Mouse (Mus musculus): ENCODE results near the gene Smim14. TPM values are rescaled to one million over a fixed set of nuclear protein-coding genes. Genes with fewer than 3 reads are reported as not detected.
"Not testable (repeated sequence)": the region's sequence is repeated elsewhere in the genome, so short reads cannot be mapped to it uniquely, and the experiment has no call there.

Smim14 gene
- polyA plus RNA-seq, 1 experiment from 2014 or later: 69.3 TPM

DNA sequence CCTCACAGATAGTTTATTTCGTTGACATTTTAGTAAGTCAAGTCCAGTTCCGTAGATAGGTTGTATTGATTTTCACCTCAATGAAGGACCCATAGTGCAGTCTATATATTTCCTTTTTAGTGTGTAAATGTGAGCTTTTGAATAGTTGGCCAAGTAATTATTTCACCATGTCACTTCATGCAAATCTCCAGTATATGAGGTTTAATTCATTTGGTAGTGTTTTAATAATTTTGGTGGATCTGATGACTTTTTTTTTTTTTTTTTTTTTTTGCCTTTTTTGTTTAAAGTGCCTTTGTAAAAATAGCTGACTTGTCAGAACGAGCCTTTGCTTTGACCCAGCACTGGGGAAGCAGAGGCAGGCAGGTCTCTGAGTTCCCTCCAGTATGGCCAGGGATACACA, 2.8 kb upstream of the Smim14 start:
- Histone ChIP-seq H3K4me1 (peaks cover 19% of the 10 kb centered on the region), H3K27ac (replicated peaks) (no peak overlapping the region), H3K9me3 (no peaks in the 10 kb centered on the region), H3K4me3 (peak overlapping the region; percentile 95; the same call in 1 of the 2 replicates), H3K36me3 (replicated peaks) (peaks cover 27% of the 10 kb centered on the region; the same call in 1 of the 2 replicates), H3K27me3 (replicated peaks; ENCODE audit: low read depth, poor library complexity, severe bottlenecking) (no peaks in the 10 kb centered on the region)
- DNase-seq (ENCODE audit: low spot score): no peak
- WGBS: 96% methylated on average over 3 of the region's 3 CpGs

GRCm38 (mm10) chr5:65538829-65539228, 1.8 kb upstream of the Smim14 start:
- Histone ChIP-seq H3K27ac (replicated peaks) (no peak overlapping the region), H3K4me1 (peaks cover 19% of the 10 kb centered on the region), H3K36me3 (replicated peaks) (peaks cover 27% of the 10 kb centered on the region; the same call in 1 of the 2 replicates), H3K4me3 (peak overlapping the region; percentile 95), H3K9me3 (no peaks in the 10 kb centered on the region), H3K27me3 (replicated peaks; ENCODE audit: low read depth, poor library complexity, severe bottlenecking) (no peaks in the 10 kb centered on the region)
- 54% methylated on average over 4 of the region's 4 CpGs for WGBS
- no peak for DNase-seq (ENCODE audit: low spot score)

- Histone ChIP-seq H3K4me3 (peak overlapping the region; percentile 95), H3K9me3 (no peaks in the 10 kb centered on the region), H3K36me3 (replicated peaks) (peaks cover 27% of the 10 kb centered on the region; the same call in 1 of the 2 replicates), H3K27ac (replicated peaks) (peak overlapping the region; percentile 98), H3K27me3 (replicated peaks; ENCODE audit: low read depth, poor library complexity, severe bottlenecking) (no peaks in the 10 kb centered on the region), H3K4me1 (peaks cover 19% of the 10 kb centered on the region)
- 4% methylated on average over 4 of the region's 4 CpGs for WGBS
- DNase-seq (ENCODE audit: low spot score): no peak
Observed at GRCm38 (mm10) chr5:65538121-65538520, 1.1 kb upstream of the Smim14 start.

- peak overlapping the region; percentile 95 for H3K4me3 ChIP-seq
- H3K36me3 ChIP-seq (replicated peaks): peaks cover 27% of the 10 kb centered on the region; the same call in 1 of the 2 replicates
- peak overlapping the region; percentile 98 for H3K27ac ChIP-seq (replicated peaks)
- peak; percentile 87 for DNase-seq (ENCODE audit: low spot score)
- peaks cover 19% of the 10 kb centered on the region for H3K4me1 ChIP-seq
- H3K9me3 ChIP-seq: no peaks in the 10 kb centered on the region
- WGBS: under 1% methylated on average over 56 of the region's 59 CpGs
- no peaks in the 10 kb centered on the region for H3K27me3 ChIP-seq (replicated peaks; ENCODE audit: low read depth, poor library complexity, severe bottlenecking)
Observed at GRCm38 (mm10) chr5:65537420-65538071, 562 bp upstream of the Smim14 start.

DNA sequence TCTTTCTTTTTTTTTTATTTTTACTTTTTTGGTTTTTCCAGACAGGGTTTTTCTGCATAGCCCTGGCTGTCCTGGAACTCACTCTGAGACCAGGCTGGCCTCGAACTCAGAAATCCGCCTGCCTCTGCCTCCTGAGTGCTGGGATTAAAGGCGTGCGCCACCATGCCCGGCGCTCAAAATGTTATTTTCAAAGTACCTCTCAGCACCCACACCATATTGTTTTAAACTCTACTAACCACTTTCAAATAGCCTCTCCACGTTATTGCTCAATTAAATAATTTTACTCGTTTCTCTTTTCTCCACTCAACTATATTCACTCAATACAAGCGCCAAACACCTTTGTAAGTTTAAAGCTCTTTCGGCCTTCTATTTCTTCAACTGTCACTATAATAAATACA, 917 bp downstream of the Smim14 start:
- WGBS: 85% methylated on average over 10 of the region's 10 CpGs
- H3K27me3 ChIP-seq (replicated peaks; ENCODE audit: low read depth, poor library complexity, severe bottlenecking); DNase-seq (ENCODE audit: low spot score); H3K9me3 ChIP-seq: not testable (repeated sequence)
- peaks cover 19% of the 10 kb centered on the region for H3K4me1 ChIP-seq
- H3K27ac ChIP-seq (replicated peaks): peak overlapping the region; percentile 98
- peaks cover 13% of the 10 kb centered on the region; the same call in 1 of the 2 replicates for H3K36me3 ChIP-seq (replicated peaks)
- H3K4me3 ChIP-seq: peak overlapping the region; percentile 95

DNA sequence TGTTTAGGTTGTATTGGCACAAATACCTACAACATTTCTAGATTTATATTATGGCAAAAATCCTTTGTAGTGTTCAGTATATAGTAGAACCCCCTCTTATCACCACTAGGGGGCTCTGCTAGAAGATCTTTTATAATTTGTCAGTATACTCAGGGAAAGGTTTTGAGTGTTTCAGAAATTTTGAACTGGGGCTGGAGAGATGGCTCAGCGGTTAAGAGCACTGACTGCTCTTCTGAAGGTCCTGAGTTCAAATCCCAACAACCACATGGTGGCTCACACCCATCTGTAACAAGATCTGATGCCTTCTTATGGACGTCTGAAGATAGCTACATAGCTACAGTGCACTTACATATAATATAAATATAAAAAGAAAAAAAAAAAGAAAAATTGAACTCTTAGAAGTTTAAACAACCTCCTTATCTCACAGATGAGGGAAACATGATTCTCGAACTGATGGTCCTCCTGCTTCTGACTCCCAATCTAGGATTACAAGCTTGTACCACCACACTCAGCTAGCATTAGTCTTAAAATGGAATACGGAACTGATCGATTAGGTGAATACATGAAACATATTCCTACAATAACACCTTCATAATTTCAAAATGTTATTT, 1.4 kb downstream of the Smim14 start:
- peaks cover 11% of the 10 kb centered on the region; the same call in 1 of the 2 replicates for H3K36me3 ChIP-seq (replicated peaks)
- peaks cover 19% of the 10 kb centered on the region for H3K4me1 ChIP-seq
- H3K27ac ChIP-seq (replicated peaks): no peak overlapping the region
- no peaks in the 10 kb centered on the region for H3K27me3 ChIP-seq (replicated peaks; ENCODE audit: low read depth, poor library complexity, severe bottlenecking)
- DNase-seq (ENCODE audit: low spot score): no peak
- H3K9me3 ChIP-seq: no peaks in the 10 kb centered on the region
- WGBS: 77% methylated on average over 5 of the region's 5 CpGs
- H3K4me3 ChIP-seq: no peak overlapping the region

DNA sequence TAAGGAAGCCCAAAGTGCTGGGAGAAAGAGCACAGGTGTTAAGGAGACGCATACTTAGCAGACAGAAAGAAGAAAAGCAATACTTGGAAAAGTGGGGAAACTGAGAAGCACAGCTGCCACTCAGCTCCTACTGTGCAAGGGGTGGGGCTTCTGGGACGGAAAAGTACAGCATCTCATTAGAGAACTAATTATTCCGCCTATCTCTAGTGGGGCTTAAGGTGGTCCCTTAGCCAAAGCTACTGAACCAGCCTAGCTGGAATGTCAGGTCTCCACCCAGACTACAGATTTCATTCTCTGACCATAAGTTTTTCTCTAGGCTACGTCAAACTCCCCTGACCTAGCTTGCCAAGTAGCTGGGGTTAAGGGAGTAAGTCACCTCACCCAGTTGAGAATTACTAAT, 2.5 kb downstream of the Smim14 start:
- Histone ChIP-seq H3K9me3 (no peaks in the 10 kb centered on the region), H3K4me3 (no peak overlapping the region), H3K27ac (replicated peaks) (no peak overlapping the region), H3K36me3 (replicated peaks) (0 out of 2 replicates have a peak, but pooled peaks cover 3% of the 10 kb centered on the region), H3K27me3 (replicated peaks; ENCODE audit: low read depth, poor library complexity, severe bottlenecking) (no peaks in the 10 kb centered on the region), H3K4me1 (peaks cover 17% of the 10 kb centered on the region)
- WGBS: 64% methylated on average over 4 of the region's 4 CpGs
- no peak for DNase-seq (ENCODE audit: low spot score)

DNA sequence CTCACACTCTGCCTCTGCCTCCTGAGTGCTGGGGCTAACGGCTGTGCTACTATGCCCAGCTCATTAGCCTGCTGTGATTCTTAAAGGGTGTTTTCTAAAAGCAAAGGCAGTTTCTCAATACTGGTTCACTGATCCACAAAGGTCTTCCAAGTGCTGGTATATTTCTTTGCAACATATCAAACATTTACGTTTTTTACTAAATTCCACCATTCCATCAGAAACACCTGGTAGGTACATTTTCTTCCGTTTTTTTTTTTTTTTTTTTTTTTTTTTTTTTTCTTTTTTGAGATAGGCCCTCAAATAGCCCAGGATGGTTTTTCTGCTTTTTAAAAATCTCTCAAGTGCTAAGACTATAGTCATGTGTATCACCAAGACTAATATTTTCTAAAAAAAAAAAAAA, 5.7 kb downstream of the Smim14 start:
- Histone ChIP-seq H3K4me3 (no peak overlapping the region), H3K9me3 (no peaks in the 10 kb centered on the region), H3K4me1 (peaks cover 1% of the 10 kb centered on the region), H3K36me3 (replicated peaks) (no peaks in the 10 kb centered on the region), H3K27me3 (replicated peaks; ENCODE audit: low read depth, poor library complexity, severe bottlenecking) (no peaks in the 10 kb centered on the region), H3K27ac (replicated peaks) (no peak overlapping the region)
- 83% methylated on average over 3 of the region's 3 CpGs for WGBS
- no peak for DNase-seq (ENCODE audit: low spot score)

GRCm38 (mm10) chr5:65525674-65526443, 11.1 kb downstream of the Smim14 start:
- Histone ChIP-seq H3K36me3 (replicated peaks) (no peaks in the 10 kb centered on the region), H3K9me3 (no peaks in the 10 kb centered on the region), H3K27ac (replicated peaks) (no peak overlapping the region), H3K27me3 (replicated peaks; ENCODE audit: low read depth, poor library complexity, severe bottlenecking) (no peaks in the 10 kb centered on the region), H3K4me3 (no peak overlapping the region), H3K4me1 (peaks cover 5% of the 10 kb centered on the region)
- no peak for DNase-seq (ENCODE audit: low spot score)
- 6% methylated on average over 8 of the region's 8 CpGs for WGBS

- WGBS: 75% methylated on average over 4 of the region's 4 CpGs
- Histone ChIP-seq H3K4me1 (peaks cover 5% of the 10 kb centered on the region), H3K27me3 (replicated peaks; ENCODE audit: low read depth, poor library complexity, severe bottlenecking) (no peaks in the 10 kb centered on the region), H3K27ac (replicated peaks) (no peak overlapping the region), H3K4me3 (no peak overlapping the region), H3K36me3 (replicated peaks) (no peaks in the 10 kb centered on the region), H3K9me3 (no peaks in the 10 kb centered on the region)
- DNase-seq (ENCODE audit: low spot score): no peak
Observed at GRCm38 (mm10) chr5:65524831-65525230, 12.2 kb downstream of the Smim14 start.

DNA sequence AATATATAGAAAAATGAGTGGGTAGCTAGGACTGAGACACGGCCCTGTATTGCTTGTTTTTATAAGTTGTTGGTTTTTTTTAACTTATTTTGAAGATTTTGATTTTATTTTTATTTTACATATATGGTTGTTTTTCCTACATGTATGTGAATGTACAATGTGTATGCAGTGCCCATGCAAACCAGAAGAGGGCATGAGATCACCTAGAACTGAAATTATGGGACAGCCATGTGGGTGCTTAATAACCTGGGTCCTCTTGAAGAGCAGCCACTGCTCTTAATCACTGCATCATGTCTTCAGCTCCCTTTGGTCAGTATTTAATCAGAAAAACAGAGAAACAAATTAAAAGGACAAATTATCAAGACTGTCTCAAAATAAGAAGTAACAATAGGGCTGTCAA, 15.2 kb downstream of the Smim14 start:
- H3K4me1 ChIP-seq: peaks cover 5% of the 10 kb centered on the region
- no peak overlapping the region for H3K27ac ChIP-seq (replicated peaks)
- H3K36me3 ChIP-seq (replicated peaks): no peaks in the 10 kb centered on the region
- no peak for DNase-seq (ENCODE audit: low spot score)
- no peaks in the 10 kb centered on the region for H3K9me3 ChIP-seq
- no peak overlapping the region for H3K4me3 ChIP-seq
- 77% methylated on average over 1 of the region's 1 CpGs for WGBS
- no peaks in the 10 kb centered on the region for H3K27me3 ChIP-seq (replicated peaks; ENCODE audit: low read depth, poor library complexity, severe bottlenecking)

- no peak overlapping the region for H3K4me3 ChIP-seq
- no peaks in the 10 kb centered on the region for H3K27me3 ChIP-seq (replicated peaks; ENCODE audit: low read depth, poor library complexity, severe bottlenecking)
- no peak overlapping the region for H3K27ac ChIP-seq (replicated peaks)
- 62% methylated on average over 5 of the region's 5 CpGs for WGBS
- no peak for DNase-seq (ENCODE audit: low spot score)
- H3K36me3 ChIP-seq (replicated peaks): no peaks in the 10 kb centered on the region
- H3K9me3 ChIP-seq: no peaks in the 10 kb centered on the region
- H3K4me1 ChIP-seq: peaks cover 12% of the 10 kb centered on the region
Observed at GRCm38 (mm10) chr5:65514635-65515278, 22.2 kb downstream of the Smim14 start.
